8 mouse cellular contexts compared by ENCODE assay signal in the genomic region with DNA sequence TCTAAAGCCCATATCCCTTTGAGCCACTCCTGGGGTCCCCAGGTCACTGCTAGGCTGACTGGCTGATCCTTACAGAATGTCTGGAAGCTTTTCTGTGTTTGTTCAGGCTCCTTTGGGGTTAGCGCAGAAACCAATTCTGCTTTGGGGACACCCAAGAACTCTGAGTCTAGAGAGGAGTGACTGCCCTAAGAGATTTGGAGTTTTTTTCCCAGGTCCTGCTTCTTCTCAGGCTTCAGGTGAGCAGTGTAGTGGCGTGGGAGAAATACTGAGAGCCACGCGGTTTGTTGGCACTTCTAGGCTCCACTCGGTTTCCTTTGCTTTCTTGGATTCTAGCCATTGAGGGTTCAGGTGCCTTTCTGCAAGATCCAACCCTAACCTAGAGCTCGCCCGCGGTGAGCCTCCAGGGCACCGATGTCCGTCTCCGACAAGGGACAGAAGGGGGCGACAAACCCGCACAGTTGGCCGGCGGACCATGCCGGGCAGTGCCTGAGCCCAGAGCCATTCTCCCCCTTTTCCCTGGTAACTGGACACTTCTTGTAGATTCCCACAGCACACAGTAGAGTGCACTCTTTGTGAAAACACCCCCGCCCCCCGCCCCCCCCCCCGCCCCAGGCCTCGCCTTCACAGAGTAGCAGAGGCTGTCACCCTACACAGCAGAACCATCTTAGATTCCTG.
DNase-seq lines count a peak whose midpoint lies in the region; ATAC-seq and TF ChIP-seq lines count a peak whose summit lies in the region.

No protein-coding gene starts in this region.

- in situ Hi-C loops in CH12.LX (cut with MboI; ENCODE audit: low pct_ligation_motif_present, low pct_unique_long_range_greater_than_20kb, low sequenced_read_pairs): no loop called here

- H3K36me3 ChIP-seq in CH12.LX (replicated peaks in 1 of 2; ENCODE audit: control insufficient read depth in 1 of 2, insufficient read depth in 1 of 2, low read length in 1 of 2): no peaks in the 10 kb centered on the region
- H3K36me3 ChIP-seq in forebrain, embryonic 14.5 days (ENCODE audit: control insufficient read depth, insufficient read depth, low read length): no peaks in the 10 kb centered on the region
- no peaks in the 10 kb centered on the region for H3K36me3 ChIP-seq in liver, postnatal 0 days (replicated peaks; ENCODE audit: insufficient read depth, low read length)
- H3K36me3 ChIP-seq in neural tube, embryonic 14.5 days (ENCODE audit: control insufficient read depth, insufficient read depth, low read length): no peaks in the 10 kb centered on the region
- no peaks in the 10 kb centered on the region for H3K36me3 ChIP-seq in testis, adult 2 months (ENCODE audit: control insufficient read depth, insufficient read depth, low read length)

- ATAC-seq in forebrain, embryonic 14.5 days: peak; percentile 97
- ATAC-seq in liver, postnatal 0 days: peak; percentile 89
- peak; percentile 93 for ATAC-seq in neural tube, embryonic 14.5 days (ENCODE audit: low read depth)

- no peaks in the 10 kb centered on the region for H3K9me3 ChIP-seq in CH12.LX (replicated peaks; ENCODE audit: low read length)
- no peaks in the 10 kb centered on the region for H3K9me3 ChIP-seq in forebrain, embryonic 14.5 days (replicated peaks; ENCODE audit: control insufficient read depth, low read length)
- no peaks in the 10 kb centered on the region for H3K9me3 ChIP-seq in liver, postnatal 0 days (ENCODE audit: low read length)
- H3K9me3 ChIP-seq in neural tube, embryonic 14.5 days (ENCODE audit: control insufficient read depth, low read length): no peaks in the 10 kb centered on the region

- H3K9ac ChIP-seq in CH12.LX (ENCODE audit: insufficient read depth, low read depth): no peak overlapping the region
- H3K9ac ChIP-seq in forebrain, embryonic 14.5 days (ENCODE audit: low read length): no peak overlapping the region
- peak overlapping the region; percentile 48 for H3K9ac ChIP-seq in liver, postnatal 0 days (replicated peaks)
- no peak overlapping the region for H3K9ac ChIP-seq in neural tube, embryonic 14.5 days (replicated peaks; ENCODE audit: low read depth, low read length)

- TF ChIP-seq EP300 in CH12.LX (IDR thresholded peaks at IDR 0.05; ENCODE audit: low read length): no peak
- TF ChIP-seq EP300 in liver, postnatal 0 days (IDR thresholded peaks at IDR 0.05; ENCODE audit: low read depth): no peak

- H3K27me3 ChIP-seq in CH12.LX (replicated peaks): no peaks in the 10 kb centered on the region
- no peaks in the 10 kb centered on the region for H3K27me3 ChIP-seq in forebrain, embryonic 14.5 days (replicated peaks; ENCODE audit: control insufficient read depth, insufficient read depth, low read length)
- H3K27me3 ChIP-seq in liver, postnatal 0 days (ENCODE audit: insufficient read depth, low read length): no peaks in the 10 kb centered on the region
- no peaks in the 10 kb centered on the region for H3K27me3 ChIP-seq in neural tube, embryonic 14.5 days (ENCODE audit: control insufficient read depth, insufficient read depth, low read length)
- no peaks in the 10 kb centered on the region for H3K27me3 ChIP-seq in testis, adult 2 months (ENCODE audit: control insufficient read depth, insufficient read depth, low read length)

- intact Hi-C loops in heart, postnatal 10 days (cut with DNase I): loop anchor here (5.0 kb wide), 2 partner anchors 110 to 345 kb away; no protein-coding TSS in a partner anchor

- peak; percentile 83 for TF ChIP-seq RAD21 in CH12.LX (IDR thresholded peaks at IDR 0.05; ENCODE audit: low read depth, low read length)

- peak; percentile 37 for DNase-seq in CH12.LX (ENCODE audit: extremely low read depth)
- peak; percentile 43 for DNase-seq in cerebellum, adult 11-12 months
- peak; percentile 83 for DNase-seq in forebrain, embryonic 14.5 days (ENCODE audit: low spot score)
- DNase-seq in heart, postnatal 10 days: peak; percentile 89 to 91
- peak; percentile 93 to 94 for DNase-seq in kidney, postnatal 4 days
- DNase-seq in liver, postnatal 0 days: peak; percentile 91

- H3K27ac ChIP-seq in CH12.LX (ENCODE audit: insufficient read depth, low read depth): no peak overlapping the region
- no peak overlapping the region for H3K27ac ChIP-seq in forebrain, embryonic 14.5 days (ENCODE audit: low read depth, low read length)
- H3K27ac ChIP-seq in liver, postnatal 0 days (ENCODE audit: low read depth): no peak overlapping the region; the same call in 1 of the 2 replicates
- no peak overlapping the region for H3K27ac ChIP-seq in neural tube, embryonic 14.5 days (ENCODE audit: low read depth, low read length)
- H3K27ac ChIP-seq in testis, adult 2 months (ENCODE audit: control insufficient read depth, insufficient read depth, low read depth, low read length): no peak overlapping the region

- WGBS in forebrain, embryonic 14.5 days: 4% methylated on average over 20 of the region's 20 CpGs
- 5% methylated on average over 20 of the region's 20 CpGs for WGBS in liver, postnatal 0 days (ENCODE audit: insufficient replicate concordance)
- 5% methylated on average over 20 of the region's 20 CpGs for WGBS in neural tube, embryonic 14.5 days

- no peak overlapping the region for H3K4me3 ChIP-seq in CH12.LX (replicated peaks in 1 of 3; ENCODE audit: low read depth in 2 of 3, low read length in 2 of 3, poor library complexity in 1 of 3)
- H3K4me3 ChIP-seq in forebrain, embryonic 14.5 days (ENCODE audit: low read depth, low read length): no peak overlapping the region
- H3K4me3 ChIP-seq in liver, postnatal 0 days (ENCODE audit: low read depth, low read length): 0 out of 2 replicates have a peak overlapping the region, but pooled peaks have one; percentile 15
- no peak overlapping the region for H3K4me3 ChIP-seq in neural tube, embryonic 14.5 days (ENCODE audit: low read depth, low read length)
- no peak overlapping the region for H3K4me3 ChIP-seq in testis, adult 2 months (ENCODE audit: control insufficient read depth, low read depth, low read length)

- no peaks in the 10 kb centered on the region for H3K79me2 ChIP-seq in CH12.LX (replicated peaks; ENCODE audit: control insufficient read depth, extremely low read depth, insufficient read depth, poor library complexity, severe bottlenecking)

- peak in 1 of 2 experiments; percentile 90; a peak in 2 of 4 replicates for TF ChIP-seq CTCF in CH12.LX (conservative IDR thresholded peaks at IDR 0.05 in 1 of 2, IDR thresholded peaks at IDR 0.05 in 1 of 2; ENCODE audit: low read depth in 2 of 2, low read length in 2 of 2)
- peak; percentile 96 for TF ChIP-seq CTCF in liver, postnatal 0 days (IDR thresholded peaks at IDR 0.05; ENCODE audit: low read depth)
- peak; percentile 65; the same call in 1 of the 2 replicates for TF ChIP-seq CTCF in testis, adult 2 months (IDR thresholded peaks at IDR 0.05; ENCODE audit: control insufficient read depth, insufficient read depth, insufficient replicate concordance, low read depth, low read length)

- H3K4me2 ChIP-seq in CH12.LX (ENCODE audit: insufficient read depth, low read depth, poor library complexity, severe bottlenecking): peak overlapping the region; percentile 43; the same call in 1 of the 2 replicates
- no peak overlapping the region; the same call in 1 of the 2 replicates for H3K4me2 ChIP-seq in forebrain, embryonic 14.5 days (ENCODE audit: low read length)
- peak overlapping the region; percentile 60 for H3K4me2 ChIP-seq in liver, postnatal 0 days (ENCODE audit: low read depth, low read length)
- H3K4me2 ChIP-seq in neural tube, embryonic 14.5 days (ENCODE audit: low read depth, low read length): no peak overlapping the region

- no peak for TF ChIP-seq POLR2A in CH12.LX (IDR thresholded peaks at IDR 0.05; ENCODE audit: low read depth, low read length)
- TF ChIP-seq POLR2A in testis, adult 2 months (IDR thresholded peaks at IDR 0.05; ENCODE audit: control insufficient read depth, low read depth, low read length): no peak

- dilution Hi-C loops in CH12.LX (cut with MboI; ENCODE audit: extremely low pct_ligation_motif_present, extremely low pct_unique_long_range_greater_than_20kb, low sequenced_read_pairs): no loop called here

- no peaks in the 10 kb centered on the region; a peak in 1 of 4 replicates for H3K4me1 ChIP-seq in CH12.LX (ENCODE audit: control insufficient read depth in 1 of 2, insufficient read depth in 2 of 2)
- H3K4me1 ChIP-seq in forebrain, embryonic 14.5 days (ENCODE audit: control insufficient read depth, insufficient read depth, low read length): 0 out of 2 replicates have a peak, but pooled peaks cover 2% of the 10 kb centered on the region
- H3K4me1 ChIP-seq in liver, postnatal 0 days (ENCODE audit: insufficient read depth): peaks cover 12% of the 10 kb centered on the region
- H3K4me1 ChIP-seq in neural tube, embryonic 14.5 days (ENCODE audit: control insufficient read depth, insufficient read depth, low read length): no peaks in the 10 kb centered on the region
- H3K4me1 ChIP-seq in testis, adult 2 months (ENCODE audit: control insufficient read depth, insufficient read depth, low read length): no peaks in the 10 kb centered on the region

TF ChIP-seq in CH12.LX, 34 proteins besides CTCF, POLR2A, EP300 and RAD21 (continues in another document):
- TF ChIP-seq IRF4 (IDR thresholded peaks at IDR 0.05; ENCODE audit: low read depth, low read length): peak; percentile 29; the same call in 1 of the 2 replicates
- no peak for TF ChIP-seq JUN (IDR thresholded peaks at IDR 0.05; ENCODE audit: insufficient read depth, low read depth, low read length)
- peak; percentile 89 for TF ChIP-seq SMC3 (IDR thresholded peaks at IDR 0.05; ENCODE audit: low read depth, low read length)
- no peak for TF ChIP-seq MAFK (IDR thresholded peaks at IDR 0.05; ENCODE audit: insufficient replicate concordance, low read length)
- TF ChIP-seq MAZ (IDR thresholded peaks at IDR 0.05; ENCODE audit: low read depth, low read length): no peak
- 0 out of 2 replicates have a peak, but pooled peaks have one; percentile 40 for TF ChIP-seq UBTF (IDR thresholded peaks at IDR 0.05; ENCODE audit: low read depth, low read length)
- TF ChIP-seq NRF1 (IDR thresholded peaks at IDR 0.05; ENCODE audit: low read depth, low read length): no peak
- TF ChIP-seq PAX5 (IDR thresholded peaks at IDR 0.05; ENCODE audit: low read length): no peak
- no peak for TF ChIP-seq ETS1 (conservative IDR thresholded peaks at IDR 0.05; ENCODE audit: low read depth, low read length)
- no peak for TF ChIP-seq ZKSCAN1 (IDR thresholded peaks at IDR 0.05; ENCODE audit: borderline replicate concordance, low read depth, low read length)
- no peak for TF ChIP-seq CHD2 (IDR thresholded peaks at IDR 0.05; ENCODE audit: low read length)
- TF ChIP-seq NELFE (IDR thresholded peaks at IDR 0.05; ENCODE audit: low read depth, low read length): no peak
- peak; percentile 31; the same call in 1 of the 2 replicates for TF ChIP-seq ZC3H11A (IDR thresholded peaks at IDR 0.05; ENCODE audit: low read depth, low read length)
- TF ChIP-seq SIN3A (IDR thresholded peaks at IDR 0.05; ENCODE audit: low read length): no peak
- no peak for TF ChIP-seq ELF1 (IDR thresholded peaks at IDR 0.05; ENCODE audit: low read depth, low read length)
- TF ChIP-seq MYC (IDR thresholded peaks at IDR 0.05; ENCODE audit: low read depth, low read length): no peak
- no peak for TF ChIP-seq ZMIZ1 (IDR thresholded peaks at IDR 0.05; ENCODE audit: low read depth, low read length)

Comparison
In these comparisons a context has a peak if more than half of its experiments do, and no peak if none do; other contexts are left out.
1. DNase-seq: peak in every context shown above with its lines; median percentile 94 in kidney, postnatal 4 days; 91 in liver, postnatal 0 days; 90 in heart, postnatal 10 days; 83 in forebrain, embryonic 14.5 days; 43 in cerebellum, adult 11-12 months; 37 in CH12.LX.
2. H3K4me2 ChIP-seq: peak in CH12.LX (single experiment) and liver, postnatal 0 days (single experiment); none in forebrain, embryonic 14.5 days (single experiment) and neural tube, embryonic 14.5 days (single experiment).
3. Peak in every context shown above with its lines, with median percentiles within 50 percentile points of each other: ATAC-seq.